Mouse (Mus musculus) embryonic facial prominence, embryonic 11.5 days (tissue): ENCODE data around the gene Synj1. TPM values are rescaled to one million over a fixed set of nuclear protein-coding genes. Genes with fewer than 3 reads are reported as not detected.

Experiments
- ATAC-seq: fragments of 200-750 bp; cut with Nextera tagmentation; replicated peaks from 2 replicates; pipeline ENCODE4 v1.8.0; 2017; ENCODE audit warnings: low read depth; ENCODE audit not compliant: insufficient number of reproducible peaks, low FRiP score, low TSS enrichment
- DNase-seq: peaks from one replicate; pipeline ENCODE4 v3.0.0-alpha.2; 2015; ENCODE audit warnings: low spot score
- H3K27ac ChIP-seq: fragments of 300-500 bp; sonication (generic); replicated peaks from 2 replicates; pipeline ENCODE4 v1.5.1; 2014; ENCODE audit warnings: mild to moderate bottlenecking, low read depth, low read length, control low read depth
- H3K27me3 ChIP-seq: fragments of 300-500 bp; sonication (generic); 2 replicates; pipeline ENCODE4 v1.6.1; 2014; ENCODE audit warnings: mild to moderate bottlenecking, low read length, moderate library complexity, mixed read lengths; ENCODE audit not compliant: control insufficient read depth, insufficient read depth
- H3K36me3 ChIP-seq: fragments of 300-500 bp; sonication (generic); replicated peaks from 2 replicates; pipeline ENCODE4 v1.6.1; 2014; ENCODE audit warnings: low read depth, mild to moderate bottlenecking, low read length, moderate library complexity, mixed read lengths; ENCODE audit not compliant: control insufficient read depth, insufficient read depth
- H3K4me1 ChIP-seq: fragments of 300-500 bp; sonication (generic); 2 replicates; pipeline ENCODE4 v1.6.1; 2014; ENCODE audit warnings: low read length, mixed read lengths; ENCODE audit not compliant: control insufficient read depth, insufficient read depth
- H3K4me2 ChIP-seq: fragments of 300-500 bp; sonication (generic); 2 replicates; pipeline ENCODE4 v1.6.1; 2014; ENCODE audit warnings: low read depth, mild to moderate bottlenecking, control low read depth, low read length, moderate library complexity
- H3K4me3 ChIP-seq: fragments of 300-500 bp; sonication (generic); 2 replicates; pipeline ENCODE4 v1.5.1; 2014; ENCODE audit warnings: low read depth, low read length, control low read depth
- H3K9ac ChIP-seq: fragments of 300-500 bp; sonication (generic); replicated peaks from 2 replicates; pipeline ENCODE4 v1.6.1; 2014; ENCODE audit warnings: mild to moderate bottlenecking, control low read depth, low read length
- H3K9me3 ChIP-seq: fragments of 300-500 bp; sonication (generic); replicated peaks from 2 replicates; pipeline ENCODE4 v1.6.1; 2016; ENCODE audit warnings: mild to moderate bottlenecking, low read length, inconsistent platforms, mixed read lengths; ENCODE audit not compliant: control insufficient read depth
- WGBS: fragments of 180-500 bp; shearing (Covaris S2); extraction: QIAGEN DNeasy Blood & Tissue Kit; methylation state at CpG from one replicate; pipeline ENCODE4 v1.1.7; 2014; 5-methylcytosine and 5-hydroxymethylcytosine counted together
- polyA plus RNA-seq: library from polyadenylated mRNA; unstranded; fragments of >200 nt; fragmentation: Nextera tagmentation; extraction: Ambion mirVana; gene quantifications from 2 replicates; pipeline ENCODE4 v1.2.1, GENCODE M21; 2014

Gene Synj1
- polyA plus RNA-seq, 1 experiment from 2014 or later = 12.7 TPM

DNA sequence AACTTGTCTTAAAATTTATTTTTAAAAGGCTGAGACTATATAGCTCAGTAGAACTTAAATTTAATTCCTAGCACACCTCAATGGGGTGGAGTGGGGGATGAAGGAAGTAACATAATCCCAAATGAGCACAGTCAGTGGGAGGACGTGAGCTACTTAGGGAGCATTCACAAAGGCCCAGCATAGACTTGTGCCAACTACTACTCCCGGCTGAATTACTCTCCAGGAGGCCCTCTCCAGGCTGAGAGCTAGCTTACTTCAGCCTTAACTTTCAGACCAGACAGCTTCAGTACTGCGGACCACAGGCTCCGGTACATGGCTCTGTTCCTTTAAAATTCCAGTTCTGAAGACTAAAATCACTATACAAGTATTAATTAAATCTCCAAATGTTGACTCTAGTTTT, 15.2 kb upstream of the Synj1 start:
- H3K36me3 ChIP-seq = peaks cover 28% of the 10 kb centered on the region
- no peak overlapping the region for H3K27ac ChIP-seq
- H3K9ac ChIP-seq = no peak overlapping the region
- no peaks in the 10 kb centered on the region for H3K27me3 ChIP-seq
- no peaks in the 10 kb centered on the region for H3K4me1 ChIP-seq
- ATAC-seq (no peak), DNase-seq (no peak)
- 93% methylated on average over 4 of the region's 4 CpGs for WGBS
- no peak overlapping the region for H3K4me2 ChIP-seq
- H3K9me3 ChIP-seq = no peaks in the 10 kb centered on the region
- H3K4me3 ChIP-seq = no peak overlapping the region

DNA sequence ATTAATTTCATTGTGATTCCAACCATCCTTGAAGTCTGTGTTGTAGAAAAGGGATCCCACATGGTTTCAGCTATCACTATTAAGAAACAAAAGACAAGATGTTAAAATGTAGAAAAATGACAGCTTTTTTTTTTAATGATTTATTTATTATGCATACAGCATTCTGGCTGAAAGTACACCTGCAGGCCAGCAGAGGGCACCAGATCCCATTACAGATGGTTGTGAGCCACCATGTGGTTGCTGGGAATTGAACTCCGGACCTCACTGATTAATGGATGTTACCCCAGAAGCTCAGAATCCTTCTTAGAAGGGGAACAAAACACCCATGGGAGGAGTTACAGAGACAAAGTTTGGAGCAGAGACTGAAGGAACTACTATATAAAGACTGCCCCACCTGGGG, 12.3 kb upstream of the Synj1 start:
- Histone ChIP-seq H3K9ac (no peak overlapping the region), H3K4me1 (no peaks in the 10 kb centered on the region), H3K27ac (no peak overlapping the region), H3K4me2 (no peak overlapping the region), H3K4me3 (no peak overlapping the region), H3K9me3 (no peaks in the 10 kb centered on the region), H3K27me3 (no peaks in the 10 kb centered on the region), H3K36me3 (peaks cover 24% of the 10 kb centered on the region)
- WGBS = 96% methylated on average over 1 of the region's 1 CpGs
- ATAC-seq = no peak
- peak; percentile 33 for DNase-seq

DNA sequence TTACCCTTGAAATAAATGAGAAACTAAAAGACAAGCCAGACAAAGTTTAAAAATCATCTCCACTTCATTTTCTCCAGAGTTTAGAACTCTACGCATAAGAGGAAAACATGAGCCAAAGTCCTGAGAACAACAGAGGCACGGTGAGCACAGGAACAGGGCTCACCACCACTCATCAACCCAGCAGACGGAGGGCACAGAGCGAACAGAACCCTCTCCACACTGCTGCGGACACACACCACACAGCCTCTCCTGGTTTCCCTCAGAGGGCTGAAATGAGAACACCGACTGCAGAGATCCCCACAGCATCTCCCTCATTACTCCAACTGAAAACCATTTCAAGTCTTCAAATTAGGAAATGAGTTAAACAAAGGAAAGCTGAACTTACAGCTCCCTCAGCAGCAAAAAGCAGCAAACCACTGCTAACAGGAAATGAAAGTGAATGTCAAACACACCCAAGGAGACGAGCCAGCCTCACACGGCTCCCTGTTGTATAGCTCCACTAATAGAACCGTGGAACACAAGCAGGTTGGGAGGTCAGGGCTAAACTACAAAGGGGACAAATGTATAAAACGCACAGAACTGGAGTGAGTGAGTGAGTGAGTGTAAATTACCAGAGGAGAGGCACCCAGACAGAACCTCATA, 9.9 kb upstream of the Synj1 start:
- Histone ChIP-seq H3K9me3 (no peaks in the 10 kb centered on the region), H3K4me3 (no peak overlapping the region), H3K4me1 (no peaks in the 10 kb centered on the region), H3K27me3 (no peaks in the 10 kb centered on the region), H3K36me3 (peaks cover 20% of the 10 kb centered on the region), H3K4me2 (no peak overlapping the region), H3K27ac (no peak overlapping the region), H3K9ac (no peak overlapping the region)
- ATAC-seq (no peak), DNase-seq (no peak)
- WGBS = 92% methylated on average over 10 of the region's 10 CpGs

DNA sequence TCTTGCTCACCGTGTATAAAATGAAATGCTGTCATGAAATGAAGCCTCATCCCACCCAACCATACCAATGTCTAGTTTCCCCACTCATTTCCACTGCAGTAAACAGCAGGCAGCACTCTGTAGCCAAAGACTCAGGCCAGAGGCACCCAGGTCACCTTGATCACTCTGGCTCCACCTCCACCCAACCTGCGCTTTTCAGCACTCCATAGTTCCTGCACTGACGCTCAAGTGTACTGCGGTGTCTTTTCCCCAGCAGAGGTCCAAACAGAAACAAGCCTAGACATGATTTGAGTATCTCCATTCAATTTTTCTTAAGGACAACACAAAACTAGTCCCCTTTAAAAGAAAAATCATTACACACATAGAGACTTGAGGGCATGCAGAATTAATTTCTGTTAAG, 8.4 kb upstream of the Synj1 start:
- Histone ChIP-seq H3K27me3 (no peaks in the 10 kb centered on the region), H3K4me1 (no peaks in the 10 kb centered on the region), H3K4me2 (no peak overlapping the region), H3K36me3 (peaks cover 11% of the 10 kb centered on the region), H3K9me3 (no peaks in the 10 kb centered on the region), H3K27ac (no peak overlapping the region), H3K9ac (no peak overlapping the region), H3K4me3 (no peak overlapping the region)
- DNase-seq (no peak), ATAC-seq (no peak)
- WGBS = 98% methylated on average over 4 of the region's 4 CpGs

DNA sequence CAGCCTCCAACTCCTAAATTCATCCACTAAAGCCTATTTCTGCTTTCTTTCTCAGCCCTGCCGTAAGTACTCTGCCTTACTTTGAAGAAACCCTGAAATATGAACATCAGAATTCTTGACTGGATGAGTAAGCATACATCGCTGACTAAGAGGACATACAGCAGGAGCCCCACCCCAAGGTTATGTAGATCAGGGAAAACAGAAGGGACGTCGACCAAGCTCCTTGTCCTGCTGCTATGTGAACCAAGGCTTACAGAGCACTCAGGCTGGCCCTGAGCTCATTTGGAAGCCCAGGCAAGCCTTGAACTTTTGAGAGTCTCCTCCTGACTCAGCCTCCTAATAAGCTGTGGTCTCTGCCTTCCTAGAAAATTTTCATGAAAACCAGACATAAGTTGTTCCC, 4.7 kb upstream of the Synj1 start:
- 88% methylated on average over 4 of the region's 4 CpGs for WGBS
- no peak for ATAC-seq

DNA sequence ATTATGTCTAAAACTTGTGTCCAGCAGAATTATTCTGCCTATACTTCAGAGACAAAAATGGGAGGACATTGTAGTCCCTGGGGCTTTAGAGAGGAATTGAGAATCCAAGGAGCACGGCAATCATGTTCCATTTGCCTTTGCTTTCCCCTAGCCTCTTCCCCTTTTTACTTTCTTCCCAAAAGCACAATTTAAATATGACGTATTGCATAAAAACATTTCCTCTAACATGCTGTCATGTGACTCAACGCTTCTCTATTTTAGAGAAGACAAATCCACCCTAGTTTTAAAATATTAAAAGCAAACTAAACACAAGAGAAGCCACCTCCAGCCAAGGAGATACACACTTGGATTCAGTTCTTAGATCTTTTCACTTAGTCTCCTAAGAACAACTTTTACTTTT, 739 bp upstream of the Synj1 start:
- no peak overlapping the region for H3K27ac ChIP-seq
- no peaks in the 10 kb centered on the region for H3K4me1 ChIP-seq
- DNase-seq (no peak), ATAC-seq (no peak)
- peak overlapping the region; percentile 86 for H3K4me3 ChIP-seq
- H3K9ac ChIP-seq = no peak overlapping the region
- H3K4me2 ChIP-seq = peak overlapping the region; percentile 86
- H3K27me3 ChIP-seq = no peaks in the 10 kb centered on the region
- WGBS = 51% methylated on average over 3 of the region's 3 CpGs
- no peaks in the 10 kb centered on the region for H3K36me3 ChIP-seq
- no peaks in the 10 kb centered on the region for H3K9me3 ChIP-seq

More for the DNA sequence above, 4.7 kb upstream of the Synj1 start:
- H3K27me3 ChIP-seq = no peaks in the 10 kb centered on the region
- no peaks in the 10 kb centered on the region for H3K4me1 ChIP-seq
- H3K36me3 ChIP-seq = no peaks in the 10 kb centered on the region; the same call in 1 of the 2 replicates
- no peak overlapping the region for H3K4me3 ChIP-seq
- H3K27ac ChIP-seq = no peak overlapping the region
- H3K9me3 ChIP-seq = no peaks in the 10 kb centered on the region
- H3K9ac ChIP-seq = no peak overlapping the region
- H3K4me2 ChIP-seq = no peak overlapping the region
- no peak for DNase-seq

DNA sequence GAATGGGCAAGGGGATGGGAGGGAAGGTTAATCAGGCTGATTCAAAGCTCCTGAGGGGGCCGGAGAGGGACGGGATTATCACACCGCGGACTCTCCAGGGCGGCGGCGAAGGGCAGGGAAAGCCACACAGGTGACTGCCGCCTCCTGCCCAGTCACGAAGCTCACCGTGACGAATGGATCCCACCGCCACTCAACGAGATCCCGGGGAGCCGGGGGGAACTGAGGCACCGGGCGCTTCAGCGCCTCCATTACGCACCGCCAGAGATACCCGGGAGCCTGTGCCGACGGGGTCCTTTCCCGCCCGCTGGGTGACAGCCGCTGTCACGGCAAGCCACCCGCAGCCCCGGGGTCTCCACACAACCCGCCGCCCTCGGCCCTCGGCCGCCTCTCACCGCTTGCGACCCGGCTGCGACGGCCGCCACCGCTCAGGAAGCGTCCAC, 507 bp downstream of the Synj1 start:
- no peak for DNase-seq
- no peak overlapping the region; the same call in 1 of the 2 replicates for H3K27ac ChIP-seq
- no peaks in the 10 kb centered on the region for H3K36me3 ChIP-seq
- H3K4me3 ChIP-seq = peak overlapping the region; percentile 86
- H3K4me1 ChIP-seq = no peaks in the 10 kb centered on the region
- H3K9ac ChIP-seq = peak overlapping the region; percentile 75
- peak; percentile 30 for ATAC-seq
- no peaks in the 10 kb centered on the region for H3K9me3 ChIP-seq
- 0% methylated on average over 41 of the region's 42 CpGs for WGBS
- H3K27me3 ChIP-seq = no peaks in the 10 kb centered on the region
- H3K4me2 ChIP-seq = peak overlapping the region; percentile 86

DNA sequence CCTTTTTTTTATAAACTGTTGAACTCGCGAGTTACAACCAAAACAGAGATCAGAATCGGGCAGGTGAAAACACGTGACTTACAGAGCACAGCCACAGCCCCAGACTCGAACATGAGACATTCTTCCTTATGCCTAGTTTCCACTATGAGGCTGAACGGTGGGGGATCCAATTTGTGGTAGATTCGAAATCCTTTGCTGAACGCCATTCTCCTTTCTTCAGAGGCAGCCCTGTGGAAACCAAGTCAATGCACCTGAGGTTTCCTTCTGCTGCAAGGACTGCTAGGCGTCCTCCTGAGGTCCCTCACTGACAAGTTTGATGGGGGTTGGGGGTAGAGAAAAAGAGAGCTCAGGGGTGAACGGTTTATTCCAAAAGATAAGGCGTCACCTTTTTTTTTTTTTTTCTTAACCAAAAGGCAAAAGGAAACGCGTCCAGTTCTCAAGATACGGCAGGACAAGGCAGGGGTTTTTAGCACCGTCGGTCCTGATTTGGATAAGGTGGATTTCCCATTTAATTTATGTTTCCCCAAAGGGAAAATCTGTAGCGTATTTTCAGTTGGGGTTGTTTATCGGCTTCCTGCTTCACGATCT, 1.1 kb downstream of the Synj1 start:
- H3K4me2 ChIP-seq = peak overlapping the region; percentile 86
- no peaks in the 10 kb centered on the region for H3K36me3 ChIP-seq
- WGBS = under 1% methylated on average over 19 of the region's 19 CpGs
- no peaks in the 10 kb centered on the region for H3K4me1 ChIP-seq
- peak overlapping the region; percentile 75 for H3K9ac ChIP-seq
- no peak overlapping the region for H3K27ac ChIP-seq
- H3K9me3 ChIP-seq = no peaks in the 10 kb centered on the region
- H3K4me3 ChIP-seq = peak overlapping the region; percentile 86
- ATAC-seq (no peak), DNase-seq (peak; percentile 12)
- H3K27me3 ChIP-seq = no peaks in the 10 kb centered on the region
